Mouse (Mus musculus) monocyte, adult 5-6 weeks (primary cell): ENCODE data around the gene C530025M09Rik. TPM values are rescaled to one million over a fixed set of nuclear protein-coding genes. Genes with fewer than 3 reads are reported as not detected.

Experiments used
- ATAC-seq: fragments of 153-309, 156-312 bp; replicated peaks from 2 replicates; pipeline ENCODE4 v1.8.0; 2017; ENCODE audit warnings: mild to moderate bottlenecking; ENCODE audit not compliant: low TSS enrichment, insufficient number of reproducible peaks, severe bottlenecking, poor library complexity, low FRiP score
- total RNA-seq: library from RNA; stranded (forward); fragments of 200-1000, 200-491, 200-594 nt; gene quantifications from 3 replicates; pipeline ENCODE4 v1.2.3, GENCODE M21; 2017

C530025M09Rik gene
- total RNA-seq: not detected in 3 replicates

DNA sequence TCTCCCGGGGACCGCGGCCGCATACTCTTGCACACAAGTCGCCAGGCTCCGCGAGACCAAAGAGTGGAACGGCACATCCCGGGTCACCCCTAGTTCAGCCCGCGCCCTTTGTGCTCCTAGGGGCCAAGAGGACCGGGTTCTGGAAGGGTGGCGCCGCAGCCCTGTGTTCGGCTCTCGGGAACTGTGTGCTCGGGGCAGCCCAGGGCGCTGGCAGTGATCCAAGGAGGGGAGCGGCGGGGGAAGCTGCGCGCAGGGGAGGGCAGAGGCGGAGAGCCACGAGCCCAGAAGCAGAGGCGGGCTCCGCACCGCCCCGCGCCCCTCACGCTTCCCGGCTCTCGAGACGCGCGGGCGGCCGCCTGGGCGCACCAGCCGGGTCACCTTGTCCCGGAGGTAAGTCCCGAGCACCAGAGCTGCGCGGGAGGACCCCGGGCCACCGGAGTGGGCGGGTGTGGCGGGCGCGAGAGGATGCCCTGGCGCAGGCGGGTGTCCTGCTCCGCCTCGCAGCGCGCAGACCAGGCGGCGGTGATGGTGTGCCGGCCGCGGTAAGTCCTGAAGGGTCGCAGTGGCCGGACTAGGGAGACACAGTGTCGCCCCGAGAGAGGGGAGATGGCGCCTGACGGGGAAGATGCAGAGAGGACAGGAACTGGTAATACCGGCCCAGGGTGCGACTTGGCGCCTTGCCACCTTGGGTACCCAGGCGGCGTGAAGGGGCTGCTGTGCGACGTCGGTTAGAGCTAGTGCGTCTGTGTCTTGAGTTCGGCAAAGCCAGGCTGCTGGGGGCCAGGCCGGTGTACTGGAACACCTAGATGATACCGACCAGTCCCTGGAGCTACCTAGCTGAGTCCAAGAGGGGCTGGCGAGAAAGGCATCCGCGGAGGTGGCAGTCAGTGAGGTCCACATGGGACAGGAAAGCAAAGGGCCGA is at the start of gene C530025M09Rik:
Gene C530025M09Rik (minus strand): TSS at position 678 of the 923 bp plus-strand sequence.
- no peak for ATAC-seq

DNA sequence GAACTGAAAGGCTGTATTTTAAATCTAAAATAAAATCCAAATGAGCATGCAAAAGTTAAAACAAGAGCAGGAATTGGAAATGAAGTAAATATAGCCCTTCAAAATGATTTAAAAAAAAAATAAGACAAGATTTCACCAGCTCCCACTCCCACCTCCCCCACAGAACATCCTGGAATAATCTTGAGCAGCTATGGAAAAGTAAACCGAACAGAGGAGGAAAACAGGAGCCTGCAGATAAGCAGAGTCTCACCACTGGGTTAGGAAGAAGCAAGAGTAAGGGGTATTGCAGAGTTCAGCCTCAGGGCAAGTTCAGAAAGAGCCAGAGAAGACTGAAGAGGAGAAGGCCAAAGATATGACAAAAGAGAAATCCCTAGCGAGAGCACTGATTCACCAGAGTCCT is 46.9 kb upstream of the C530025M09Rik start:
- no peak for ATAC-seq

DNA sequence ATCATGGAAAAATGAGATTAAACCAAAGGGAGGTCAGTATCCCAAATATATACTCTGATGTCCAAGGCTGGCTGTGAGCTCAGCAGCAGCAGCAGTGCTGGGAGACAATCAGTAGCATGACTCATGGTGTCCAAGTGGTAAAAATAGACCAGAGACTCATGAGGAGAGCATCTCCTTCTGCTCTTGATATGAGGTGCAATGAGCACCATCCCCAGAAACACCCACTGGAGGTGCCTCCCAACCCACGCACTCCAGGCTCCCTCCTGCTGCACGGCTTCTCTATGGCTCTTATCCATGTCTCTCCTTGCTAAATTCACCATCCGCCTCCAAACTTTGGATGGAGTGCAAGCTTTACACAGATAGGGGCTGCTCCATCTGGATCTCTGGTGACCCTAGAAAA is 42.3 kb upstream of the C530025M09Rik start:
- ATAC-seq: no peak

DNA sequence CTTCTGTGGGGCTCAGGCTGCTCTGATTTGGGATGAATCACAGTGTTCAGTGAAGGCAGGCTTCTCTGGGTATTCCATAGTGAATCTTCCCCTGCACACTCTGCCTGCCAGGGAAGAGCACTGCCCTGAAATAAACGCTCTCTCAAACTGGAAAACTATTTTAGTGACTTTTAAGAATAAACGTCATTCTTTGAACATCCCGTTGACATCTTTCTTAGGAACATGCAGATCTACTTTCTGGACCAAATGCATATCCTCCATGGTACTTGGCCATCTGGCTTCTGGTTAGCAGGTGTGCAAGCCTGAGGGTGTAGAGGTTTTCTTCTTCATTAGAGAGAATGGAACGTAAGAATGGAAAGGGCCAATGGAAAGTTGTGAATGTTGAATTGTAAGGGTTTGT is 41.5 kb upstream of the C530025M09Rik start:
- ATAC-seq: no peak

DNA sequence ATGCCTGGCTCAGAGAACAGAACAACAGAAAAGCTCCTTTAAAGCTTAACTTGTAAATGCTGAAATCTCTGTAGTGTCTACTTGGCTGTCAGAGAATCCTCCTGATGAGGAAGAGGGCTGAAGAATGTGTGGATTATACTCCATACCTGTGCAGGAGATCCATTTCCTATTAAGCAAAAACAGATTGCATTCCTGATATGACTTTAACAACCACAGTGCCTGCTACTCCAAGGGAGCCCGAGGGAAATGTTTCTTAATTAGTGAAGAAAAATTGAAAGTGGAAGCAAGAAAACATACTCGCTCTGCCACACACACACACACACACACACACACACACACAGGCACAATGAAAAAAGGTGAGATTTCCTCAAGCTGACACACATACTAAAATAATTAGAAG is 39.5 kb upstream of the C530025M09Rik start:
- no peak for ATAC-seq

DNA sequence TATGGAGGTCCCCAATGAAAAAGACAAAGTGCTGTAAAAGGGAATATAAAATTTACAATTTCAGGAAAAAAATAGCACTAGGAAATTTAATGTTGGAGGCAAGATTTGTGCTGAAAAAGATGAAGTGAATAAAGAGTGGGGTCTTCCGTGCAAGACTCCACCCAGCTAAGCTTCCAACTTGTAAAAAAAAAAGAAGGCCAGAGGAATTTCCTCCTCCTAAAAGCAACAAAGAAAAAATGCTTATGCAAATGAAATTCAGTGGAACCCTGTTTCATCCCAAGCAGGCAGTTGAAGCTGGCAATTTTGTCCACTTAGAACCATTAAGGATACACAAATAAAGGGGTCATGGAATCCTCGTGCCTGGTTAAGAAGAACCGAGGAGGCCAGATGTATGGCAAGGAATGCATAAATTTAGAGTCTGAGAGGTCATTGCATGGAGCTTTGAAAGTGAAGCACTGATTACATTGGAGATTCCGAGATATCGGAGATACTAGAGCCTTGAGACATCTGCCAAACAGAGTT is 35.0 kb upstream of the C530025M09Rik start:
- no peak for ATAC-seq

DNA sequence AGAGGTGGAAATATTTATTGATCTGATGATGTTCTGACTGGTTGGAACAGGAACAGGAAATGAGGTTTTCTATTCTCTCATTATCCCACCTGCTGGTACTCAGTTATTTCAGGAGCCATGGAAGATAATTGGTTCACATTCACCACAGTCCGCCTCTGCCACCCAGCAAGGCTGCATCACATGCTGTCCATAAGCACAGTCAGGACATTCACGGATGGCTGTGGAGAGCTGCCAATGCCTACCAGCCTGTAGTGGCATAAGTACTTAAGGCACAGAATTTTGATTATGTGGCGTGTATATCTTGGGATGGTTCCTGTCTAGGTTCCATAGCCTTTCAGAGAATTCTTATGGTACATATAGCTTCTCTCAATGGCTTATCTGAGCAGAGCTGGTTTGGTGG is 30.0 kb upstream of the C530025M09Rik start:
- no peak for ATAC-seq

DNA sequence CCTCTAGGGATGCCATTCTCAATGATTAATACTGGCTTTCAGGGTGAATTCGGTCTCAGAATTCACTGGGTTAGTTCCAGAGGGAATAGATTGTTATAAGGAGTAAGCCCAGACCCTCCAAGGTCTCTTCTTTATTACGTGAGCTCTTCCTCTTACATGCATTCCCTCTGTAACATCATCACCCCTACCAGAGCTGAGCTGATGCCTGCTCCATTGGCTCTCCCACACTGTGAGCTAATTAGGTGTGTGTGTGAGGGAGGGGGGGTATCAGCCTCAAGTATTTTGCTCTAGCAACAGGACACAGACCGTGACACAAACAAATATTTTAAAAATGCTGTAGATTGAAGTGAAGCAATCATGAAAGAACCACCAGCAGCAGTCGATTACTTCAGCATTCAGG is 17.8 kb upstream of the C530025M09Rik start:
- ATAC-seq: no peak

DNA sequence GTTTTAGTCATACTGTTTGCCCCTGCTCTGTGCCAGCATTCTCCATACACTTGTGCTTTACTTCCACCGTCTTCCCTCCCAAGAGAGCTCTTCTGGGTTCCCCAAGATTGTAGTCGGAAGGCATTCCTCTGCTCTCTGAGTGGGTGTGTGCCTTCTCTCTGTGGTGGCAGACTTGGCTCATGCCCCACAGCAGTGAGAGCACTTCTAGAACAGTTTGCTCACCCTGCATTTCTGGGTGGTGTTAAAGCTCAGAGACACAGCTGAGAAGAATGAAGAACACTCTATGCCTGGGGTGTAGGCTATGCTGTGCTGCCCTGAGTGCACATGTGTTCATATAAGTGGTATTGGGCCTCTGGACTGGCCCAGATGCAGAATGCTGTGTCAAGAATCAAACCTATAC is 13.6 kb upstream of the C530025M09Rik start:
- no peak for ATAC-seq

DNA sequence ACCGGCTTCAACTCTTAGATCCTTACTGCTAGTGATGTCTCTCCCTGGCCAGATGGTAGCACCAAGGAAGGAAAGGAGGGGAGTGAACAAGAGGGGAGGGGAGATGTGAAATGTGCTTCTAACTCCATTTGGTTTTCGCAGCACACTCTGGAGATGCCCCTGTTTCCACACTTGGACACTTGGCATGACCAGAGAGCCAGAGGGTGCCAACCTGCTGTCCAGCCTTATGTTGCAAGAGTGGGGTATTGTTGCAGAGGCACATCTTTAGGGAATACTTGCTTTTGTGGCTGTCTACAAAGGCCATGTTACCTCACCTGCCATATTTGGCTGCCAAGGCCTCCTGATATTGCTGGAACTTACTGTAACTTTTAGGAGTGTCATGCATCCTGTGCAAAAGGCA is 8.7 kb upstream of the C530025M09Rik start:
- ATAC-seq: no peak

DNA sequence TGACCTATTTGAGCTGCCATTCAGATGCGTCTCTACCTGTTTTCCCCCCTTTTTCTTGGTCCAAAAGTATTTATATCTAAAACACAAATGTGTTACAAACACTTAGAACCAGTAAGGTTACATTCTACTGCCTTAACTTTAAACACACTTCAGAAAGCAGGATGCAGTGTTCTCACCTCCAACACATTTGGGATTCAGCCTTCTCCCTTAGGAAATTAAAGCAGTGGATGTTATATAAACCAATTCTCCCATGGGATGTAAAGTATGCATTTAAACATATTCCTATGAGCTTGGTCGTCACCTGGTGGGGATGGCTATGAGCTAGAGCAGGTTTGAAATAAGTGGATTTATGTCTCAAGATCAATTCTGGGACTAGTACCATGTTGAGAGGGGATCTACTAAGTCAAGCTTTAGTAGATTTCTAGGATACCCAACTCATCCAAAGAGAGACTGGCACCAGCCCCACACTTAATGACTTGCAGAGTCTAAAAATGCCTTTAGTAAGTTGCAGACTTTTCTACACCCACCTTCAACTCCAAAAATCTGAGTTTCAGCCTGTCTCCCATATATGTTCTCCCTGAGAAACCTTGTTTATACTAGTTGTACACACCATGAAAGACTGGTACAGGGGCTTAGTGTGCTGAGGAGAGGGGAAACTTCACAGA is 5.6 kb upstream of the C530025M09Rik start:
- ATAC-seq: no peak

DNA sequence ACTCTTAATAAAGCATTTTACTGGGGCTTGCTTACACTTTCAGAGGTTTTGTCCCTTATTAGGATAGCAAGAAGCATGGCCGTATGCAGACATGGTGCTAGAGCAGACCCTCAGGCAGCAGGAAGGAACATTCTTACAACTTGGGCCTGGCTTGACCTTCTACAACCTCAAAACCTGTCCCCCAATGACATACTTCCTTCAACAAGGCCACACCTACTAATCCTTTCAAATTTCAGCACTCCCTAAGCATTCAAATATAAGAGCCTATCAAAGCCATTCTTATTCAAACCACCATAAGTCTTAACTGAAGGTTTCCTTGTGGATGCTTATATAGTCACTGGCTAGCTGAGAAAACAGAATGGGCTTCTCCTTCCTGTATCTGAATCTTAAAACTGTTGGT is 4.1 kb upstream of the C530025M09Rik start:
- no peak for ATAC-seq

DNA sequence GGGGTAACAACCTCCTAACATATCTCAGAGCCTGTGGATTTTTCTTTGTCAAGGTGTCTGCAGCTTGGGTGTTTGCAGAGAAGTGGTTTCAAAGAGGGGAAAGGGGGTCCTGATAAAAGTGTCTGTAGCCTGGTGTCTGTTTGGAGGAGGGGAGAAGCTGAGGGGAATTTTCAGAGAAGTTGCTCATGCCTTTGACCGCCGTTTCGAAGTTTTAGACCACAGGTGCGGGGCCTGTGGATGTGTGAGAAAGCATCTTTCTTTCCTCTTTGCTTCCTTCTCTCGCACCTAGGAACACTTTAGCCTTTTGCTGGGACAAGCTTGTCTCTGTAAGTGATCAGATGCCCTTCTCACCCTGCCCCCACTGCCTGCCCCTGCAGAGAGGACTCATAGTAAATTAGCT is 1.3 kb upstream of the C530025M09Rik start:
- ATAC-seq: no peak

DNA sequence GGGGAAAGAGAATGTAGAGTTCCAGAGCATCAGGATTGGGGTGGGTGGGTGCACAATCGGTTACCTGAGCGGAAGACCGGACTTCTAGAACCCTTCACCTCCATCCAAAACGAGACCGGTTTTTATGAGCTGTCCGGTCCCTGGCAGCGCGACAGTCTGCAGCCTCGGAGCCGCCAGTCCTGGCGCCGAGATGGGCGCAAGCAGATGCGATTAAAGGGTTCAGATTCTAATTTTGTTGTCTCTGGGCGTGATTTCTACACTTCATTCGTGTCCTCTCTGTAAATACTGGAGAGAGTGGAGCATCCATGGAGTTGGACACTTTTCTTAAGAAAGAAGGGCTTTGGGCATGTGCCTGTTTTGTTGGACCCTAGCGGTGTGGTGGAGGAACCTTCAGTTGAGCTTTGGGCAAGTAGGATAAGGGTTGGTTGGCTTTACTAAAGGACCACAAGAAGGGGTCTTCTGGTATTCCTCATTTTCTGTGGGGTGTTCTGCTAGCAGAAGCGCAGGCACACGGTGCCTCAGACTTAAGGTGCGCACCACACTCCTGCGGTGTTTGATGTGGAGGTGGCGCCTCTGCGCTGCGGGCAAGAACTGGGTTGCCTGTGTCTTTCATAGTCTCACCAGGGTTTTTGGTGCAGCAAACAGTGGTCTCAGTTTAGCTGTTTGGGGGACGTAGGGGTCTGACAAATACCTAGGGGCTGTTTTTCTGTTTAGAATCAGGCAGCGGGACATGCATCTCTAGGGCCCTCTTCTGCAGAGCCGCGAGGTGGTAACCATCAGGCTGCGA is 639 bp upstream of the C530025M09Rik start:
- no peak for ATAC-seq

DNA sequence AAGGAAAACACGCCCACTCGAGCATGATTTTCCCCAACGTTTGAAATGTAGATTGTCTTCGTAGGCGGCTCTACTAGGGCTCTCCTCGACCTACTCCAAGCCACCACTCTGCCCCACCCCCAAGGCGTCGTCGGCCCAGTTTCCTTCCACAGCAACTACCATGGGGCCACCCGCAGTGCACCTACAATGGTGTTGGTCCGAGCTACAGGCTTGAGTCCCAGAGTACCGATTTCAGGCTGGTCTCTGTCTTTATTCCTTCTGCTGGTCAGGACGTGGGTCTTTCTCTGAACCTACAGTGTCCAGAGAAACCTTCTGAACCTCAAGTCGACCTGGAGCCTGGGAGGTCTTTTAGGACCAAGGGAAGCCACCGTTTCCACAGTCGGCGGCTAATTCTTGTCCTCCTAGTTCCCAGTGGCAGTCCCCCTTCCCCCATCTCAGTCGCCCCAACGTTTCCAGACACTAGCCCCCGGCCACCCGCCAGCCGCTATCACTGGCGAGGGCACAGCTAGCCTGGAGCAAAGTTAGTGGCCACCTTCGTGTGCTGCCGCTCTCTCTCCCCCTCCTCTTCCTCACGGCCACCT is 968 bp downstream of the C530025M09Rik start:
- ATAC-seq: no peak

DNA sequence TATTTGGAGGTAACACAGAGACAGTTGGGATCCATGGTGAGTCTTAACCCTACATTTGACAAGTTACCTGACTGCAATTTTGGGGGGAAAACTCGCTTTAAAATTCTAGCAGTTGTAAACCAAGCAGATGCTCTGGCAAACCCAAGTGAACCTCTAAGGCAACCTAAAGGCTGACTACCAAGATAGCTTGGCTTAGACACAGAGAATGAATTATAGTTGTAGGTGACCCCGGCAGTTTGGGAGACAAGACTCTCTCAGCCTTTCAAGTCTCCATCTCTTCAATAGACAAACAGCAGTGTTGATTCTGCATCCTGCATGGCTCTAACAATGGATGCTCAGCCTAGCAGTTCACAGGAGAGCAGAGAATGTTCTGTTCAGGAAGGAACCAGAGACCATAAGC is 2.1 kb downstream of the C530025M09Rik start, which contains the start of gene Syndig1:
Gene Syndig1 (plus strand): TSS at position 301 of the 400 bp plus-strand sequence.
- no peak for ATAC-seq

DNA sequence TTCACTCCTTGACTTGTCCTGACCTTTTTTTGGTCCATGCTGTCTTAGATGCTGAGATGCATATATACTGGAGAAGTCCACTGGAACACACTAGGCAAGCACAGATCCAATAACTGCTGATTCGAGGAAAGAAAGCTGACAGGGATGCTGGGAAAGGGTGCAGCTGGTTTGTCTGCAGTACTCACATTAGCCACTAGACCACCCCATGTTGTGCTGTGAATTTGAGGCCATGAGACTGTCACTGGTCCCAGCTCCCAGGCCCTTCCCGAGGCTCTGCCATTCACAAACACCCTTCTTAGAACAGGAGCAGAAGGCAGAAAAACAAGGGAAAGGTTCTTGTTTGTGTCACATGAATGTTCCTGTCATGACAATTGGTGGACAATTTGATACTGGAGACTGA is 10.8 kb downstream of the C530025M09Rik start:
- ATAC-seq: no peak

DNA sequence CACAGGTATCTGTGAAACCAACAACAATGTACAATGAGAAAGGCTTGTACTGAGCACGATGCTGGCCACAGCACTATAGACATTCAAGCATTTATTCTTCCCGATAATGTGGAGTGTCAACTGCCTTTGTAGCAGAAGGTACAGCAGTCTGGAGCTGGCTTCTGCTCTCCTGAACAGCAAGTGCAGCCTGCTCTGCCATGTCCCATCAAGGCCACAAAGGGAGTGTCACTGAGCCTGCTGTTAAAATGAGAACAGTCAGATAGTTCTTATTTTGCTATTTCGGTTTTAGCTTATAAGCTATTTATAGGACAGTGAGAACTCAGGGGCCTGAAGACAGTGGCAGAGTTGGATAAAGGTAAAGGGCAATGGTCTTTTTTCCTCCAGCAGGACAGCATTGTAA is 11.3 kb downstream of the C530025M09Rik start:
- no peak for ATAC-seq

DNA sequence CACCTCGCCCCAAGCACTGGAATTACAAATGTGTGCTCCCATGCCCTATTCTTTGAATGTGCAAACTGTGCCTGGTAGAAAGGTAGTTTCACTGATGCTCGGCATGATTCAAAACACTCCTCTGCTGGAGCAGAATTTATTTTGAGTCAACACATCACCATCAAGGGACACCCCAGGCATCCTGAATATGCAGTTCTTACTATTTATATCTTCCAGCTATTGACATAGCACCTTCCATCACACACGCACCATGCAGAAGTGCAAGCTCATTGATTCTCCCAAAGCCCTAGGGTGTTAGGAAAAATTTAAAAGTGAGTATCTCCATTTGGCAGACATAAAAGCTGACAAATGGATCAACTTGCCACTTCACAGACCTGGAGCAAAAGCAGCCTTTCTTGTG is 12.6 kb downstream of the C530025M09Rik start:
- ATAC-seq: no peak
